Mouse (Mus musculus): ENCODE data around the gene Tceanc2.

- TF ChIP-seq CTCF (IDR thresholded peaks at IDR 0.05; ENCODE audit: control insufficient read depth, insufficient read depth, low read length) (no peak), POLR2A (IDR thresholded peaks at IDR 0.05; ENCODE audit: borderline replicate concordance, control insufficient read depth, low read depth, low read length) (no peak)
These were observed 33.0 kb upstream of the Tceanc2 start for GRCm38 (mm10) chr4:107211936-107212335.

Measured in bone marrow, adult 2 months (tissue).